Mouse (Mus musculus): Measurements from ENCODE around the gene Fthl17d.
"Not testable (repeated sequence)": the region's sequence is repeated elsewhere in the genome, so short reads cannot be mapped to it uniquely, and the experiment has no call there.

Gene Fthl17d

GRCm38 (mm10) chrX:8986655-8987054 lies at the start of gene Fthl17d:
Fthl17d (minus strand) TSS chrX:8986755.
- DNase-seq (ENCODE audit: low spot score), result not testable (repeated sequence)

GRCm38 (mm10) chrX:9033193-9033592 lies 46.6 kb upstream of the Fthl17d start, which contains the start of gene Fthl17e:
Fthl17e (plus strand) TSS chrX:9033493.
- DNase-seq (ENCODE audit: low spot score), result not testable (repeated sequence)

GRCm38 (mm10) chrX:9019481-9019880 lies 32.9 kb upstream of the Fthl17d start:
- no peak for DNase-seq (ENCODE audit: low spot score)

- no peak for DNase-seq (ENCODE audit: low spot score)
Observed at GRCm38 (mm10) chrX:9016079-9016478, 29.5 kb upstream of the Fthl17d start.

GRCm38 (mm10) chrX:8976459-8976858 lies 10.1 kb downstream of the Fthl17d start, which contains the start of gene Fthl17c:
Fthl17c (minus strand) TSS chrX:8976559.
- not testable (repeated sequence) for DNase-seq (ENCODE audit: low spot score)

- DNase-seq (ENCODE audit: low spot score), result not testable (repeated sequence)
Observed at GRCm38 (mm10) chrX:8964618-8965017, 21.9 kb downstream of the Fthl17d start.

GRCm38 (mm10) chrX:8962875-8963274 lies 23.7 kb downstream of the Fthl17d start, which contains the start of gene Fthl17b:
Fthl17b (minus strand) TSS chrX:8962975.
- DNase-seq (ENCODE audit: low spot score), result not testable (repeated sequence)

GRCm38 (mm10) chrX:8948130-8948805 lies 38.3 kb downstream of the Fthl17d start:
- peak; percentile 40 for DNase-seq (ENCODE audit: low spot score)

GRCm38 (mm10) chrX:8944041-8944440 lies 42.5 kb downstream of the Fthl17d start:
- no peak for DNase-seq (ENCODE audit: low spot score)

Data from yolk sac, embryonic 10.5 days (tissue).